Mouse (Mus musculus) macrophage (primary cell): ENCODE data around the gene Zscan4-ps1. TPM values are rescaled to one million over a fixed set of nuclear protein-coding genes. Genes with fewer than 3 reads are reported as not detected.
"Not testable (repeated sequence)": the region's sequence is repeated elsewhere in the genome, so short reads cannot be mapped to it uniquely, and the experiment has no call there.

Experiments
- H3K27ac ChIP-seq: fragments of 350-480 bp; formaldehyde crosslinking; 2 replicates; pipeline ENCODE4 v1.9.0; 2021
- H3K36me3 ChIP-seq: fragments of 350-480 bp; formaldehyde crosslinking; 2 replicates; pipeline ENCODE4 v1.9.0; 2021; ENCODE audit errors: inconsistent target
- H3K4me3 ChIP-seq: fragments of 350-480 bp; formaldehyde crosslinking; 2 replicates; pipeline ENCODE4 v1.9.0; 2021; ENCODE audit errors: inconsistent target
- H3K79me2 ChIP-seq: fragments of 350-480 bp; formaldehyde crosslinking; 2 replicates; pipeline ENCODE4 v1.9.0; 2021; ENCODE audit errors: inconsistent target
- WGBS: methylation state at CpG from one replicate; pipeline ENCODE4 v1.1.7; 2026; ENCODE audit warnings: inconsistent platforms; ENCODE audit not compliant: missing documents; 5-methylcytosine and 5-hydroxymethylcytosine counted together
- polyA plus RNA-seq: library from polyadenylated mRNA; stranded (reverse); fragments of 250-400 nt; gene quantifications from 3 replicates; pipeline ENCODE4 v1.2.4, GENCODE M21; 2018; ENCODE audit warnings: inconsistent platforms
- total RNA-seq, 78 experiments: library from RNA; depleted of rRNA; stranded (reverse); fragments of 250-400 nt; gene quantifications; 1 replicate in 9 of 78; 2 replicates in 24 of 78; 3 replicates in 43 of 78; 4 replicates in 2 of 78; pipeline ENCODE4 v1.2.4; 2018; ENCODE audit warnings: inconsistent platforms in 56 of 78

Gene Zscan4-ps1
- not detected for total RNA-seq (2018; cell fraction: chromatin; rRNA removed)
- not detected for total RNA-seq (2018; cell fraction: cytosol; rRNA removed)
- not detected for total RNA-seq (2018; cell fraction: nucleus; rRNA removed)
- not detected in 3 replicates for polyA plus RNA-seq

- H3K4me3 ChIP-seq, H3K27ac ChIP-seq, H3K36me3 ChIP-seq, H3K79me2 ChIP-seq: not testable (repeated sequence)
- WGBS = 97% methylated on average over 2 of the region's 2 CpGs
These were observed at the start of gene Zscan4-ps1 for GRCm38 (mm10) chr7:11069591-11069990. Gene Zscan4-ps1 (minus strand): TSS chr7:11069691.

Other genes starting within 250 kb of the Zscan4-ps1 start
- gene Zscan4b, start 164.6 kb downstream of the Zscan4-ps1 start, polyA plus RNA-seq = not detected in 3 replicates
- not detected in 3 replicates for gene Zscan4c, start 63.9 kb downstream of the Zscan4-ps1 start, polyA plus RNA-seq
- gene Zscan4d, start 96.5 kb upstream of the Zscan4-ps1 start, polyA plus RNA-seq = not detected in 3 replicates
- not detected in 3 replicates for gene Zscan4e, start 241.0 kb upstream of the Zscan4-ps1 start, polyA plus RNA-seq